Mouse (Mus musculus): ENCODE results near the gene Nsrp1. TPM values are rescaled to one million over a fixed set of nuclear protein-coding genes. Genes with fewer than 3 reads are reported as not detected.
A peak's percentile ranks its signal among the peaks of the same experiment; 100 is the strongest.

Gene Nsrp1
- polyA plus RNA-seq, 1 experiment from 2014 or later: 45.1 TPM

DNA sequence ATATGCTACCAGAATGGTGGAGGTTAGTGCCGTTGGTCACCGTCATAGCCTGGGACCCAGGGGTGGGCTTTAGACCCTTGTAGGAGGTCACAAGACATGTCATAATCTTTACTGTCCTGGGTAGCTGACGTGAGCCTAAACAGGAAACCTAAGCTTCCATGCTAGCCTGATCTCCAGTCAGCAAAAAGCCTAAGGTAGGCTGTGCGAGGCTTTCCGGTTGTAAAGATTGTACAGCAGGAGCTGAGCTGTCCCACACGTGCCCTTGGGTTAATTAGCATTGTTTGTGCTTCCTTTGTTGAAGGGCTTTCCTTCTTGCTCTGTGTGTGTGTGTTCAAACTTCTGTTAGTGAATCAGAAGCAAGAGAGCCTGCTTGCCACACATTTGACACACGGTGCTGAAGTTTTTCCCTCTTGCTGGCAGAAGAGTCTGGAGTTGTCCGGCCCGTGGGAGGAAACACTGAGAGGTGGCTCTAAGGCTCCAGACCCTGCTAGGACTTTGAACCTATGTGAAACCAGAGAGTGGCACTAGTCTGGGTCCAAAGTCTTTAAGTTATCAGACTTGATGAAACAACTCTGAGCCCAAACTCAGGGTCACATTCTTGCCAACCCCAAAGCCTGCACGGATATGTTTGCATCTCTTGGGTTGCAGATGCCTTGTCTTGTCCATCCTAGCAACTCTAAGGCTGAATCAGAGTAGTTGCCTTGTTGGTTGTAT lies 67.3 kb downstream of the Nsrp1 start:
- TF ChIP-seq CTCF (IDR thresholded peaks at IDR 0.05; ENCODE audit: low read depth): no peak
- TF ChIP-seq EP300 (optimal IDR thresholded peaks at IDR 0.05): no peak
- no peak overlapping the region for H3K4me2 ChIP-seq (replicated peaks; ENCODE audit: low read depth)
- WGBS: 63% methylated on average over 10 of the region's 10 CpGs

DNA sequence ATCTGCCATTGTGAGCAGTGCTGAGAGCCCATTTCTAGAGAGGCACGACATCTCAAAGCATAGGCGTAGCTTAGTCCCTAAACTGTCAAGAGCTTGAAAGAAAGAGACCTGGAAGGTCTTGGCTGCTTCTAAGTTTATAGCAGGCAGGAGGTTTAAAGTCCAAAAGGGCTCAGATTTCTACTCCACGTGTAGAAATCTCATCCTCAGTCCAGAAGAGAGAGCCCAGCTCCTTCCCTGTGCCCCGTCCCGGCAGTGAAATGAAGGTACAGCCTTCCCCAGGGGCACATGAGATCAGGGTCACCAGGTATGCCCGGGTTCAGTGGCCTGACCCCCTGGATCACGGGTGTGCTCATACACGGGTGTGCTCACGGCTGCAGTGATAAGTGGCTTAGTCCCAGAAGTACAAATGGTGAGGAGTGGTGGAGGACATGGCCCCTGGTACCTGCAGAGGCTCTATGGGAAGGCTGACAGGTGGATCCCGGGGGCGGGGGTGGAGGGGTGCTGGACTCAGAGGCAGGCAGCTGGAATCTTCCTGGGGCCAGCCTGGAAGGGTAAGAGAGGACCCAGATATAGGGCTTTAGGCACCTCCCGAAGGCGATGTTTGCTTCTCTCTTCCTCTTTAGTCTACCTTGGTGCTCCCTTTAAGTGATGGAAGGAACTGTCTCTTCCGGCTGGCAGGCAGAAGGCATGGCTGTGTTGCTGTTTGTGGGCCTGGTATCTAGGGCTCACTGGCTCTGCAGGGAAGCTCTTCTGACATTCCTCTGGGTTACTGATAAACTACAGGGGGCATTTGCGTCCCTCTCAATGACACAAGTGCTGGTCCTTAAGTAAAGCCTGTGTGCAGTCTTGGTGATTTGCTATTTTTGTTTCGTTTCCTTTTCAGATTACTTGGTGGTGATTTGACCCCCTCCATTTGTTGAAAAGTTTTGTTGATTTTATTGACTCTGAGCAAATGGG lies 68.9 kb downstream of the Nsrp1 start:
- no peak for TF ChIP-seq CTCF (IDR thresholded peaks at IDR 0.05; ENCODE audit: low read depth)
- no peak for TF ChIP-seq EP300 (optimal IDR thresholded peaks at IDR 0.05)
- Histone ChIP-seq H3K27me3 (ENCODE audit: control insufficient read depth, insufficient read depth, low read length) (no peaks in the 10 kb centered on the region), H3K4me3 (ENCODE audit: low read depth, low read length) (no peak overlapping the region), H3K27ac (replicated peaks) (no peak overlapping the region), H3K4me1 (replicated peaks; ENCODE audit: control insufficient read depth, insufficient read depth) (no peaks in the 10 kb centered on the region), H3K9ac (ENCODE audit: low read length) (no peak overlapping the region), H3K36me3 (ENCODE audit: control insufficient read depth, insufficient read depth, low read length) (no peaks in the 10 kb centered on the region), H3K4me2 (replicated peaks; ENCODE audit: low read depth) (no peak overlapping the region), H3K9me3 (ENCODE audit: control insufficient read depth, low read length) (no peaks in the 10 kb centered on the region)
- DNase-seq (ENCODE audit: low spot score): no peak
- ATAC-seq (ENCODE audit: low FRiP score, low TSS enrichment): peak; percentile 24; the same call in 1 of the 2 replicates
- 59% methylated on average over 16 of the region's 16 CpGs for WGBS

More for the DNA sequence above, 67.3 kb downstream of the Nsrp1 start:
- Histone ChIP-seq H3K27ac (replicated peaks) (no peak overlapping the region), H3K4me3 (ENCODE audit: low read depth, low read length) (no peak overlapping the region), H3K27me3 (ENCODE audit: control insufficient read depth, insufficient read depth, low read length) (no peaks in the 10 kb centered on the region), H3K36me3 (ENCODE audit: control insufficient read depth, insufficient read depth, low read length) (no peaks in the 10 kb centered on the region), H3K4me1 (replicated peaks; ENCODE audit: control insufficient read depth, insufficient read depth) (no peaks in the 10 kb centered on the region), H3K9ac (ENCODE audit: low read length) (no peak overlapping the region), H3K9me3 (ENCODE audit: control insufficient read depth, low read length) (no peaks in the 10 kb centered on the region)
- no peak for ATAC-seq (ENCODE audit: low FRiP score, low TSS enrichment)
- DNase-seq (ENCODE audit: low spot score): no peak

DNA sequence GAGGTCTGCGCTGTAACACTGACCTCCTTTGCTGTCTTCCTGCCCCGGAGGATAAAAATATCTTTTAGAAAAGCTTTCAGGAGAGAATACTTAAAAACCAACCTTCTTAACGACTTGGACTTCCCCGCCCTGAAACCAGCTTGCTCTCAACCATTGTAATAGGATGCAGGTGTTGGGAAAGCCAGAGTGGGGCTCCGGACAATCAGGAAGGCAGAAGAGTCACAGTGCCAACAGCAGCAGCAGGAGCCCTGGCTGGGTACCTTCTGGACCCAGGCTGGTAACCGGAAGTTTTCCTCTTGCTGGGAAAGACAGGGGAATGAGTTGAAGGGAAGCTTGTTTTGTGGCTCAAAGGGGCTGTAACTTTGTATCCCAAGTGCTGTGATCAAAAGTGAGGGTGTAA lies 71.6 kb downstream of the Nsrp1 start:
- Histone ChIP-seq H3K9ac (ENCODE audit: low read length) (no peak overlapping the region), H3K27me3 (ENCODE audit: control insufficient read depth, insufficient read depth, low read length) (no peaks in the 10 kb centered on the region), H3K27ac (replicated peaks) (no peak overlapping the region), H3K36me3 (ENCODE audit: control insufficient read depth, insufficient read depth, low read length) (no peaks in the 10 kb centered on the region), H3K4me1 (replicated peaks; ENCODE audit: control insufficient read depth, insufficient read depth) (no peaks in the 10 kb centered on the region), H3K4me3 (ENCODE audit: low read depth, low read length) (no peak overlapping the region), H3K9me3 (ENCODE audit: control insufficient read depth, low read length) (no peaks in the 10 kb centered on the region), H3K4me2 (replicated peaks; ENCODE audit: low read depth) (no peak overlapping the region)
- DNase-seq (ENCODE audit: low spot score) (no peak), ATAC-seq (ENCODE audit: low FRiP score, low TSS enrichment) (no peak)
- TF ChIP-seq EP300 (optimal IDR thresholded peaks at IDR 0.05) (no peak), CTCF (IDR thresholded peaks at IDR 0.05; ENCODE audit: low read depth) (no peak)
- WGBS: 42% methylated on average over 6 of the region's 6 CpGs

DNA sequence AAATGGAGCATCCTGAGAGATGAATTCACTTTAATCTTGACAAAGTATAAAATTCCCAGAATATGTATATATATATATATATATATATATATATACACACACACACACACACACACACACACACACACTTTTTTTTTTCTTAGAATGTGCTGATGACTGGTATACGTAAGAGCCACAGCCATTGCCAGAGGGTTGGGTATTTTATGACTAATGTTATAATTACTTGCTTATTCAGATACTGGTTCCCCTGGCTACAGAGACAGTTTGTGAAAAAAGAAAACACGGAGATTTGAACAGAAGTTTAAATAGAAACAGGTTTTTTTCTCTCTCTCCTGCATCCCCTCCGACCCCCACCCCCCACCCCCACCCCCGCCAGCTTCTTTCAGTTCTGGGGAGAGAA lies 72.4 kb downstream of the Nsrp1 start:
- ATAC-seq (ENCODE audit: low FRiP score, low TSS enrichment): no peak
- H3K4me1 ChIP-seq (replicated peaks; ENCODE audit: control insufficient read depth, insufficient read depth): no peaks in the 10 kb centered on the region
- H3K9me3 ChIP-seq (ENCODE audit: control insufficient read depth, low read length): no peaks in the 10 kb centered on the region
- TF ChIP-seq EP300 (optimal IDR thresholded peaks at IDR 0.05) (no peak), CTCF (IDR thresholded peaks at IDR 0.05; ENCODE audit: low read depth) (no peak)
- no peak overlapping the region for H3K4me3 ChIP-seq (ENCODE audit: low read depth, low read length)
- H3K4me2 ChIP-seq (replicated peaks; ENCODE audit: low read depth): no peak overlapping the region
- no peaks in the 10 kb centered on the region for H3K36me3 ChIP-seq (ENCODE audit: control insufficient read depth, insufficient read depth, low read length)
- 32% methylated on average over 4 of the region's 4 CpGs for WGBS
- no peak overlapping the region for H3K9ac ChIP-seq (ENCODE audit: low read length)
- no peaks in the 10 kb centered on the region for H3K27me3 ChIP-seq (ENCODE audit: control insufficient read depth, insufficient read depth, low read length)
- DNase-seq (ENCODE audit: low spot score): no peak
- H3K27ac ChIP-seq (replicated peaks): no peak overlapping the region

DNA sequence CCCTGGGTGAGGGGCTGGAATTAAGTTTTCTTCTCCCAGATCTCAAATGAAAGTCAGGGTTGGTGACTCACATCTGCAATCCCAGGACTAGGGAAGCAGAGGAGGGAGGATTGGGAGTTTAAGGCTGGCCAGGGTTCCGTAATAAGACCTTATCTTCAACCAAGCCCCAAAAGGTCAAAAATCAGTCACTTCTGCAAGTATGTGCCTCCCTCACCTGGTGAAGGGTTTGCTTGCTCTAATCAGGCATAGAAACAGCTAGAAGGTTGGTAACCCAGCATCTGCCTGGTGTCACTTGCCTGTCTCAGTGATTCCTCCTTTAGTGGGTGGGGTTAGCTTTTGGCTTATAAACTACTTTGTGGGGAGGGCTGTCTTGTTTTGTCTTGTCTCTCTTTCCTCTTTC lies 75.9 kb downstream of the Nsrp1 start:
- WGBS: 41% methylated on average over 1 of the region's 1 CpGs
- no peak overlapping the region for H3K4me3 ChIP-seq (ENCODE audit: low read depth, low read length)
- TF ChIP-seq EP300 (optimal IDR thresholded peaks at IDR 0.05): no peak
- TF ChIP-seq CTCF (IDR thresholded peaks at IDR 0.05; ENCODE audit: low read depth): no peak
- H3K9me3 ChIP-seq (ENCODE audit: control insufficient read depth, low read length): no peaks in the 10 kb centered on the region
- H3K36me3 ChIP-seq (ENCODE audit: control insufficient read depth, insufficient read depth, low read length): no peaks in the 10 kb centered on the region
- DNase-seq (ENCODE audit: low spot score) (no peak), ATAC-seq (ENCODE audit: low FRiP score, low TSS enrichment) (0 out of 2 replicates have a peak, but pooled peaks have one; percentile 7)
- H3K27ac ChIP-seq (replicated peaks): no peak overlapping the region
- H3K9ac ChIP-seq (ENCODE audit: low read length): no peak overlapping the region
- H3K27me3 ChIP-seq (ENCODE audit: control insufficient read depth, insufficient read depth, low read length): 0 out of 2 replicates have a peak, but pooled peaks cover 2% of the 10 kb centered on the region
- H3K4me1 ChIP-seq (replicated peaks; ENCODE audit: control insufficient read depth, insufficient read depth): 0 out of 2 replicates have a peak, but pooled peaks cover 2% of the 10 kb centered on the region
- H3K4me2 ChIP-seq (replicated peaks; ENCODE audit: low read depth): no peak overlapping the region
